ENCODE assay signal across 26 mouse cellular contexts in the genomic region with DNA sequence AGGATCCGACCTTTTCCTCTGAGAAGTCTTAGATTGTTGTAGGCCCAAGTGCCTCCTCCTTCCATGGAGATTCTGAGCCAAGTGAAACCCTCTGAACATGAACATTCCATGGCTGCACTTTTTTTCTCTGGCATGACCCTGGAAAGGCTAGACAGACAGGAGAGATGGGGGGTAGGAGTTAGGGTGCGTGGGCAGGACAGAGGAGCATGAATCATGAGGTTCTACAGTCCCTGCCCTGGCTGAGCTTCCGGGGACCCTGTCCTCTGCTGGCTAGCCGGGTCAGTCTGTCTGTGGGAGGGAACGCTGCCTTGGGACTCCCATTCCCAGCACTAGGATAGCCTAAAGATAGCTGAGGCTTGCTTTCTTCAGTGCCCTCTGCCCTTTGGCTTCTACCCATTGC. TPM values are rescaled to one million over a fixed set of nuclear protein-coding genes. Genes with fewer than 3 reads are reported as not detected.
"Had no signal": no experiment of that assay in that cellular context is flagged by ENCODE, and none has a peak within 500 bp of the region (broad histone marks: within the 10 kb centered on the region; RNA-seq: fewer than 3 reads in every experiment).

No protein-coding gene starts in this region.

- H3K9me3 ChIP-seq: heart, embryonic 13.5 days; heart, embryonic 15.5 days; hindbrain, embryonic 13.5 days; hindbrain, embryonic 15.5 days; limb, embryonic 13.5 days; limb, embryonic 15.5 days; liver, embryonic 12.5 days had no signal

- DNase-seq: gastrocnemius, postnatal 14 days; gastrocnemius, postnatal 36 days; heart, adult 11 months; heart, adult 2 months; heart, postnatal 14 days; heart, postnatal 36 days; kidney, adult 11 months; kidney, adult 8-10 months; kidney, postnatal 14 days; kidney, postnatal 36 days; layer of hippocampus, adult 9-11 months; layer of hippocampus, postnatal 36 days; left cerebral cortex, postnatal 4 days had no signal

- H3K27me3 ChIP-seq: hindbrain, embryonic 15.5 days; limb, embryonic 13.5 days; limb, embryonic 15.5 days had no signal

- ATAC-seq: hindbrain, postnatal 0 days; intestine, embryonic 16.5 days; liver, embryonic 12.5 days had no signal

- H3K36me3 ChIP-seq: heart, embryonic 15.5 days; hindbrain, embryonic 13.5 days; hindbrain, embryonic 15.5 days had no signal

- H3K4me3 ChIP-seq: heart, adult 2 months; heart, embryonic 13.5 days; heart, embryonic 15.5 days; hindbrain, embryonic 13.5 days; hindbrain, embryonic 15.5 days; limb, embryonic 13.5 days; limb, embryonic 15.5 days; liver, embryonic 12.5 days had no signal

- H3K27ac ChIP-seq: heart, adult 2 months; heart, embryonic 13.5 days; heart, embryonic 15.5 days; hindbrain, embryonic 13.5 days; hindbrain, embryonic 15.5 days; hindbrain, postnatal 0 days; limb, embryonic 13.5 days; limb, embryonic 15.5 days; liver, embryonic 12.5 days; liver, embryonic 14.5 days had no signal

- H3K4me1 ChIP-seq: heart, embryonic 13.5 days; heart, embryonic 15.5 days; limb, embryonic 15.5 days had no signal

- H3K9ac ChIP-seq: heart, embryonic 13.5 days; heart, embryonic 15.5 days; hindbrain, embryonic 13.5 days; hindbrain, embryonic 15.5 days; limb, embryonic 13.5 days; limb, embryonic 15.5 days; liver, embryonic 12.5 days; liver, embryonic 14.5 days had no signal

- H3K4me2 ChIP-seq: heart, embryonic 11.5 days; heart, embryonic 13.5 days; heart, embryonic 15.5 days; hindbrain, embryonic 13.5 days; hindbrain, embryonic 15.5 days; limb, embryonic 13.5 days; limb, embryonic 15.5 days; liver, embryonic 12.5 days had no signal

RNA-seq across cellular contexts. Expression of gene Ccdc24, which starts 27.9 kb away (rescaled TPM):
- total RNA-seq: hematopoietic stem cell, adult 5-6 weeks; liver, adult 2 months had no signal

RNA-seq across cellular contexts. Expression of gene B4galt2, which starts 38.8 kb away (rescaled TPM):
- total RNA-seq: hematopoietic stem cell, adult 5-6 weeks had no signal
